Mouse (Mus musculus): Measurements from ENCODE around the gene A2ml1. TPM values are rescaled to one million over a fixed set of nuclear protein-coding genes. Genes with fewer than 3 reads are reported as not detected.

Gene A2ml1
- polyA plus RNA-seq, 1 experiment from 2014 or later: 0.03 TPM

DNA sequence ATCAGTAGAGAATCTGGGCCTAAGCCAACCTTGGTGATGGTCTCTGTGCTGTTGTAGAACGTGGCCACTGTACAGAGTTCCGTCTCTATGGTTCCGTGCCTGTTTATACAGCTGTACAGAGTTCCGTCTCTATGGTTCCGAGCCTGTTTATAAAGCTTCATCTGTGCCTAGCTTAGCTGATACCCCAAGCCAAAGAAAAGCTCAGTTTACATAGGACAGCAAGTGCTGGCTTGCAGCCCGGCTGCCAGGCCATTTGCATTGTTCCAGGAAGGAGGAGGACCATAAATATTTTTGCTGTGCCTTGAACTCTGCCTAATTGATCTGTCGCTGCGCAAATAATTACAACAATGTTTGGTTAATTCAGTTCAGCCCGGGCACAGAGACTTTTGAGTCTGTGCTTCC lies 15.7 kb upstream of the A2ml1 start:
- Histone ChIP-seq H3K9me3 (replicated peaks) (no peaks in the 10 kb centered on the region), H3K4me3 (peak overlapping the region; percentile 26; the same call in 1 of the 2 replicates), H3K36me3 (no peaks in the 10 kb centered on the region), H3K27ac (peak overlapping the region; percentile 79), H3K4me1 (peaks cover 6% of the 10 kb centered on the region), H3K27me3 (ENCODE audit: low read depth, poor library complexity, severe bottlenecking) (no peaks in the 10 kb centered on the region)
- peak; percentile 47 for DNase-seq (ENCODE audit: low spot score)
- 42% methylated on average over 9 of the region's 9 CpGs for WGBS

DNA sequence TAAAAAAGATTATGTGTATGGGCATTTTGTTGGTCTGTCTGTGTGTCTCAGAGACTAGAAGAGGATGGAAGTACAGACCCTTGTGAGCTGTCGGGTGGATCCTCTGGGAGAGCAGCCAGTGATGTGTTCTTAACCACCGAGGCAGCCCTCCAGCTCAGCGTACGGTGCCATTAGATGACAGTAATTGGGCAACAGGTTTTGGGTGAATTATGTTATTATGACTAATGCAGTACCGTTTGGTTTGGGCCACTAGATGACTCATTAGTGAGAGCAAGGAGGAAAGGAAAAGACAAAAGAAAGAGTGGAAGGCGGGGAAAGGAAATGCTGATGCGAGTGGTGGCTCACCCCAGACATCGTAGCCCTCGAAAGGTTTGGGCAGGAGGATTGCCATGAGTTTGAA lies 13.2 kb upstream of the A2ml1 start:
- WGBS: 84% methylated on average over 9 of the region's 9 CpGs
- H3K27ac ChIP-seq: no peak overlapping the region
- DNase-seq (ENCODE audit: low spot score): no peak
- H3K36me3 ChIP-seq: no peaks in the 10 kb centered on the region
- no peaks in the 10 kb centered on the region for H3K27me3 ChIP-seq (ENCODE audit: low read depth, poor library complexity, severe bottlenecking)
- peaks cover 6% of the 10 kb centered on the region for H3K4me1 ChIP-seq
- H3K4me3 ChIP-seq: no peak overlapping the region
- no peaks in the 10 kb centered on the region for H3K9me3 ChIP-seq (replicated peaks)

DNA sequence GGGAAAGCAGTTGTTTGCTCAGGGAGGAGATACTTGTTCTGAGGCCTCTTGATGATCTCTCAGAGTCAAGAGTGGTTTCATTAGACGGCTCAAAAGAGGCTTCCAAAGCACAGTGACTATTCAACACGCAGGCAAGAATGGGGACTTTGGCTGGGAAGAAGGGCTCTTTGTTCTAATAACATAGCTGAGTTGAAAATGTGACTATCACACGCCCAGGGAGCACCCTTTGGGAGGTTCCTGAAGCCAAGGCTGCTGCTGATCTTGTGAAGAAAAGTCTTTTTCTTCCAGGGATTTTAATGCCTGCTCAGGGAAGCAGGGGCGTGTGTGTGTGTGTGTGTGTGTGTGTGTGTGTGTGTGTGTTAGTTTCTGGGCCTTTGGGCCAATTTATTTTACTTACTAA lies 8.0 kb upstream of the A2ml1 start:
- Histone ChIP-seq H3K36me3 (no peaks in the 10 kb centered on the region), H3K4me3 (no peak overlapping the region), H3K27ac (no peak overlapping the region), H3K9me3 (replicated peaks) (no peaks in the 10 kb centered on the region), H3K4me1 (peaks cover 5% of the 10 kb centered on the region; the same call in 1 of the 2 replicates), H3K27me3 (ENCODE audit: low read depth, poor library complexity, severe bottlenecking) (no peaks in the 10 kb centered on the region)
- WGBS: 71% methylated on average over 4 of the region's 4 CpGs
- no peak for DNase-seq (ENCODE audit: low spot score)

DNA sequence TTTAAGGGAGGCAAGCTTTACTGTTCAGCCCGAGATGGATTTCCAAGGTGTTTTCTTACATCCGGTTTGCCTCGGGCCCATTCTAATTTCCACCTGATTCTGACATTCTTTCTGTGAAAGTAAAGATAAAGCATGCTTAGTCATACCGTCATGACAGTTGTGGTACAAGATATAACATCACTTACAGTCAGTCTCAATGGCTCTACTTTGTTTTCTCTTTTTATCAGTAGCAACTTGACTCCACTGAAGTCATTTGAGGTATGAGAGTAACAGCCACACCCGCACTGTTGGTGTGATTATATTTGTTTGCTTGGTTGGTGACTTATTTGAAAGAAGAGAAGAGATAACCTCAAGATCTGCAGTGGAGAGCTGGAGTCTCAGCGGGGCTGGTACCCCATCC lies 6.2 kb upstream of the A2ml1 start:
- H3K36me3 ChIP-seq: no peaks in the 10 kb centered on the region
- H3K4me3 ChIP-seq: no peak overlapping the region
- no peak overlapping the region for H3K27ac ChIP-seq
- DNase-seq (ENCODE audit: low spot score): no peak
- H3K4me1 ChIP-seq: peaks cover 5% of the 10 kb centered on the region; the same call in 1 of the 2 replicates
- WGBS: 82% methylated on average over 6 of the region's 6 CpGs
- no peaks in the 10 kb centered on the region for H3K27me3 ChIP-seq (ENCODE audit: low read depth, poor library complexity, severe bottlenecking)
- no peaks in the 10 kb centered on the region for H3K9me3 ChIP-seq (replicated peaks)

DNA sequence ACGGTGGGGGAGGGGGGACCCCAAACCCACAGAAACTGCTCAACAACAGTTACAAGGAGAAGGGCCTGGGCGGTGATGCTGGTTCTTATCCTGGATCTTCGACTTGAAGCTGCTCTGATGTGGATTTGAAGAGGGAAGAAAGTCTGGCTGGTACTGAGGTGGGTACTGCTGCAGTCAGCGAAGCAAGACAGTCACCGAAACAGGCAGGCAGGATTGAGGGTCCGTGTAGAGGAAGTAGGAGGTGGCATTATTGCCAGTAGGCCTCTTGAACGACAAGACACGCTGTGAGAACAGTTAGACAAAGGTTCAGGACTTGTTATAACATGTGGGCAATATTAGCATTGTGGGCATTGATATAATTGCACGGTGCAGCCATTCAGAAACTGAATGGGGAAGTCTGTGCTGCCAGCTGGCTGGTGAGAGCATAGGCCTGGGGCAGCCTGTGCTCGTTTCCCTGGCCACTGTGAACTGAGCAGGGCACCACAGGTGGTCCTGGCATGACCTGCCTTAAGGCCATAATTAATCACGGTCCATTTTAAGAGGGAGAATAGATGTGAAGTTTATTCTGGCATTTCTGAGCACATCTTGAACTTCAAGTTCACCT lies 4.3 kb upstream of the A2ml1 start:
- H3K36me3 ChIP-seq: no peaks in the 10 kb centered on the region
- H3K9me3 ChIP-seq (replicated peaks): no peaks in the 10 kb centered on the region
- WGBS: 84% methylated on average over 11 of the region's 11 CpGs
- no peak overlapping the region for H3K4me3 ChIP-seq
- no peak for DNase-seq (ENCODE audit: low spot score)
- H3K27ac ChIP-seq: no peak overlapping the region
- no peaks in the 10 kb centered on the region for H3K27me3 ChIP-seq (ENCODE audit: low read depth, poor library complexity, severe bottlenecking)
- peaks cover 7% of the 10 kb centered on the region; the same call in 1 of the 2 replicates for H3K4me1 ChIP-seq

DNA sequence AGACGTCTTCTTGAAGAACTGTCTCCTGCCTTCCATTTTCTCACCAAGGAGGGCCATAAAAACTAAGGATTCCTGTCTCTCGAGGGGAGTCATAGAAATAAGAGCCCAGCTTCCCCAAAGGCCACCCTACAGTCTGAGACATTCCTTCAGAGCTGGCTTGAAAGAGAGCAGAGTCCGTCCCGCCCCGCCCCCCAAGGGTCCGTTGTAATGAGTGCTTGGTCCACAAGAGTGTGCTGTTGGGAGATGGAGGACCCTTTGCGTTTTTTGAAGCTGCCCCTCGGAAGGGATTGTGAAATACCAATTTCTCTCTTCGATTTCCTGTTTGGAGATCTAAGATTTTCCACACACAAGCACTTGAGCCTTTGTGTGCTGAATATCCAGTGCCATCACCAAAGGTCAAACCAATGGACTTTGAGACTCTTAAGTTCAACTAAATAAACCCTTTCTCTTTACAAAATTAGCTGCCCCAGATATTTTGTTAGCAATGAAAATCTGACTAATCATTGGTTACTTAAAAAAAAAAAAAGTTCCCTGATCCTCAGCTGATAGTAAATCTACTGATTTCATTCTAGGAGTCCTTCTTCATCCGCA lies 2.8 kb upstream of the A2ml1 start:
- H3K4me1 ChIP-seq: peaks cover 7% of the 10 kb centered on the region; the same call in 1 of the 2 replicates
- H3K4me3 ChIP-seq: no peak overlapping the region
- H3K27ac ChIP-seq: no peak overlapping the region
- H3K27me3 ChIP-seq (ENCODE audit: low read depth, poor library complexity, severe bottlenecking): no peaks in the 10 kb centered on the region
- WGBS: 31% methylated on average over 10 of the region's 10 CpGs
- peak; percentile 69 for DNase-seq (ENCODE audit: low spot score)
- no peaks in the 10 kb centered on the region for H3K36me3 ChIP-seq
- H3K9me3 ChIP-seq (replicated peaks): no peaks in the 10 kb centered on the region

DNA sequence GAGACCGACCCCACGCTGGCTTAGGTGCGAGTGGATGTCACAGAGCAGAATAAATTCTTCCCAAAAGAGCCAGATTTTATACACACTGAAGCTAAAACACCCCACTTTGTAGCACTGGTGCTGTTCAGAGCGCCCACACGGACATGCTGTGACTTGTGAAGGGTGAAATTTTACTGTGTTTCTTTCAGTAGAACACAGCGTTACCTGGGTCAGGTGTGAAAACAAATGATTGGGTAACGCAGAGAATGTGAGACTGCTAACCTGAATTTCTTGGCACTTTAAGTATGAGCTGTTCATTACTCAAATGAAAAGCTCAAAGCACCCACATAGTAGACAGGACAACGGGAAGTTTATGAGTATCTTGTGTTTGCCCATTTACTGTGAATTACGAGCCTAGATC lies 4.1 kb downstream of the A2ml1 start:
- Histone ChIP-seq H3K9me3 (replicated peaks) (no peaks in the 10 kb centered on the region), H3K4me1 (0 out of 2 replicates have a peak, but pooled peaks cover 3% of the 10 kb centered on the region), H3K36me3 (no peaks in the 10 kb centered on the region), H3K27ac (no peak overlapping the region), H3K4me3 (no peak overlapping the region), H3K27me3 (ENCODE audit: low read depth, poor library complexity, severe bottlenecking) (no peaks in the 10 kb centered on the region)
- no peak for DNase-seq (ENCODE audit: low spot score)
- WGBS: 79% methylated on average over 9 of the region's 9 CpGs

DNA sequence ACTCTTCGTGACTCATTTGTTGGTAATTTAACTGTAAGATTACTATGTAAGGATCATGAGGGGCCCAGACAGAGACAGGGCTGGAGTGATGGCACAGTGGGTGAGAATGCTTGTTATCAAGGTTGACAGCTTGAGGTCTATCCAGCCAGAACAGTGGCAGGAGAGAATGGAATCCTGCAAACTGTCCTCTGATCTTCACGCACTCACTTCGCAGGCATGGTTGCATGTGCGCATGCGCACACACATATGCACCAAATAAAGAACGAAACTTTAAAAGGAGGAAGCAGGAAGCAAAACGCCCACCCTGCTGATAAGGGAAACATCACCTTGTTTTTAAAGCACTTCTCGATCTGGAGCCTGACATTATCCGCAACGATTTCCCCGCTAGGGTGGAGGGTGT lies 14.8 kb downstream of the A2ml1 start:
- H3K9me3 ChIP-seq (replicated peaks): no peaks in the 10 kb centered on the region
- H3K4me1 ChIP-seq: no peaks in the 10 kb centered on the region
- 91% methylated on average over 11 of the region's 11 CpGs for WGBS
- no peak overlapping the region for H3K27ac ChIP-seq
- no peak overlapping the region for H3K4me3 ChIP-seq
- DNase-seq (ENCODE audit: low spot score): no peak
- H3K27me3 ChIP-seq (ENCODE audit: low read depth, poor library complexity, severe bottlenecking): no peaks in the 10 kb centered on the region
- no peaks in the 10 kb centered on the region for H3K36me3 ChIP-seq

DNA sequence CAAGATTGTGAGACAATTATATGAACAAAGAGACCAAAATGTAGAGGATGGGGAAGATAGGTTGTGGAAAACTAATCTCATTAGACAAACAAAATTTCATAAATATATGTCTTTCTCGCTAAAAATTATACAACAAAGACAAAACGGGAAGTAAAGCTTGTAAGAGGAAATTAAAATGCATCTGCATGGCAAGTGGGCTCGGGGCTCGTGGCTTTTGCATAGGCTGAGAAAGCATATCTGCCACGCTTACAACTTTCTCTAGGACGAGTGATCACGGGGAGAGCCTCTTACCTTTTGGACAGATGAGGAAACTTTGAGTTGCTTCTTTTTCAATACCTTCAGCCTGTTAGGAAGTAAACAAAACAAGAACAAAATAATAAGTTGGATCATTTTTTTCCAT lies 27.4 kb downstream of the A2ml1 start:
- Histone ChIP-seq H3K27me3 (ENCODE audit: low read depth, poor library complexity, severe bottlenecking) (no peaks in the 10 kb centered on the region), H3K4me3 (no peak overlapping the region), H3K36me3 (no peaks in the 10 kb centered on the region), H3K4me1 (no peaks in the 10 kb centered on the region), H3K27ac (no peak overlapping the region), H3K9me3 (replicated peaks) (no peaks in the 10 kb centered on the region)
- no peak for DNase-seq (ENCODE audit: low spot score)
- WGBS: 91% methylated on average over 7 of the region's 7 CpGs

DNA sequence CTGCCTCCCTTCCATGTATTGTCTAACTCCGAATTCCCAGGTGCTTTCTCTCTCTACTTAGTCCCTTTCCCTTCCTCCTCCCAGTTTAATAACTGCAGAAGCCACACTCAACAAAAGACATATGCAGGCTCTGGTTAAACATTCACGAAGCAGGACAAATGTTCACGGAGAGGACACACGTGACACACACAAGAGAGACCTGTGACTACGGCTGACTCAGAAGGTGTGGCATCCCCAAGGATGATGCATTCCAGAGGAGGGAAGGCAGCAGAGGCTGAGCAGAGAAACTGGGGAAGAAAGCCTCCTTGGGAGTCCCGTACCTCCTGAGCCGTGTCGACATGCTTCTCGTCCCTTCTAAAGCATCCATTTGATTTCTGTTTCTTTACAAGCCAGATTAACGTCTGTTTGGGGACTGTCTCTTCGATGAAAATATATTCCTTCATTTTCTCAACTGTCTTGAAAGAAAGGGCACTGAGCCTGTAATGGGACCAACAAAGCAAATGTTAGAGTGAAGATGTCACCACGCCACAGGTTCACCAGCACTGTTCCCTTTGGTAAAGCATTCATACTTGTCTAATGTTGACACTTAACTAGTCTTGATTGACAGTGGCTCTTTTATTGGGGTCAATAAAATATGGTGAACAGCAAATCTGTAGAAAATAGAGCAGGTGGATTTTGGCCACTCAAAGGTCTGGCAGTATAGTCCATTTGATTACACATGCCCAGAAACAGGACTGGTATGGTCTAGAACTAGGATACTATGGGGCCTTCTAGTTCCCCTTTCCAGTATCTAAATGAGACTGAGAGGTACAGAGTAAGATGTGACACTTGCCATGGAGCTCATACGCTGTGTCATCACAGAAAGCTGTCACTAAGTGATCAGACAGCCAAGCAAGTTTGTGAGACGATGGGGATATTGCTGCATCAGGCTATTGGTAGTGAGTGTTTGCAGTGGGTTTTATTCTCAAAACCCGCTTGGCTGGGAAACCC lies 31.6 kb downstream of the A2ml1 start:
- Histone ChIP-seq H3K9me3 (replicated peaks) (no peaks in the 10 kb centered on the region), H3K36me3 (no peaks in the 10 kb centered on the region), H3K4me1 (no peaks in the 10 kb centered on the region), H3K27ac (no peak overlapping the region), H3K27me3 (ENCODE audit: low read depth, poor library complexity, severe bottlenecking) (no peaks in the 10 kb centered on the region), H3K4me3 (no peak overlapping the region)
- DNase-seq (ENCODE audit: low spot score): no peak
- WGBS: 85% methylated on average over 15 of the region's 15 CpGs

DNA sequence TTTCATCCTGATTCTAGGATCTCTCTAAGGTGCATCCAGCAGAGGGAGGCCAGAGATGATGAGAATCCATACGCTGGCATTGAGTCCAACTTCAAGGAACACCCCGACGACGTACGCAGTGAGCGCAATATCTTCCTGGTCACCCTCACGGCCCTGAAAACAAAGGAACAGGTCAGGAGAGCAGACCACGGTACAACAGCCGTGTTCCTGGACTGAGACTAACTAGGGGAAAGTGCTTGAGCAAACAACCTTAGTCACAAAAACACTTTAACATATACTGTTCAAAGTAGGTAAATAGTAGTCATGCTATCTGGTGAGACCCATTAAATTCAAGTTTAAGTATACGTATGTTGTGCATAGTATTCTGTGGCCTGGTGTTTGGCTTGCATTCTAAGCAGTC lies 32.9 kb downstream of the A2ml1 start:
- no peak overlapping the region for H3K27ac ChIP-seq
- 94% methylated on average over 10 of the region's 10 CpGs for WGBS
- no peaks in the 10 kb centered on the region for H3K9me3 ChIP-seq (replicated peaks)
- no peak for DNase-seq (ENCODE audit: low spot score)
- H3K36me3 ChIP-seq: no peaks in the 10 kb centered on the region
- no peaks in the 10 kb centered on the region for H3K4me1 ChIP-seq
- no peak overlapping the region for H3K4me3 ChIP-seq
- no peaks in the 10 kb centered on the region for H3K27me3 ChIP-seq (ENCODE audit: low read depth, poor library complexity, severe bottlenecking)

DNA sequence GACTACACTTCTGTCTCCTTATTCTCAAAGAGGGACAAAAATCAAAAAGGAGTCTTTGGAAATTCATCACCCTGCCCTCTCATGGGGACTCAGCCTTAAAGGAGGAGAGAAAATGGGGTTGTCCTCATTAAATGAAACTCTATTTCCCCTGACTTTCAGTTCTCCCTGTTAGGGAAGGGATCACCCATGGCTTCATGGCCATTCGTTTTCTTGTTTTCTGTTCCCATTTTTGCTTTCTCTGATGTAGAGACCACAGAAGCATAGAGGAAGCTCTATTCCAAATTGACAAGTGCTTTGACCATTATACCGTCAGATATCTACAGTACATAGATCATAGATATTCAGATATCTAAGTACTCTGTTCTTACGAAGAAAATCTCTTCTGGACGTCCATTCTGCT lies 36.0 kb downstream of the A2ml1 start:
- no peak for DNase-seq (ENCODE audit: low spot score)
- H3K36me3 ChIP-seq: no peaks in the 10 kb centered on the region
- no peak overlapping the region for H3K27ac ChIP-seq
- WGBS: 87% methylated on average over 4 of the region's 4 CpGs
- H3K4me1 ChIP-seq: no peaks in the 10 kb centered on the region
- no peaks in the 10 kb centered on the region for H3K27me3 ChIP-seq (ENCODE audit: low read depth, poor library complexity, severe bottlenecking)
- H3K4me3 ChIP-seq: no peak overlapping the region
- H3K9me3 ChIP-seq (replicated peaks): no peaks in the 10 kb centered on the region

DNA sequence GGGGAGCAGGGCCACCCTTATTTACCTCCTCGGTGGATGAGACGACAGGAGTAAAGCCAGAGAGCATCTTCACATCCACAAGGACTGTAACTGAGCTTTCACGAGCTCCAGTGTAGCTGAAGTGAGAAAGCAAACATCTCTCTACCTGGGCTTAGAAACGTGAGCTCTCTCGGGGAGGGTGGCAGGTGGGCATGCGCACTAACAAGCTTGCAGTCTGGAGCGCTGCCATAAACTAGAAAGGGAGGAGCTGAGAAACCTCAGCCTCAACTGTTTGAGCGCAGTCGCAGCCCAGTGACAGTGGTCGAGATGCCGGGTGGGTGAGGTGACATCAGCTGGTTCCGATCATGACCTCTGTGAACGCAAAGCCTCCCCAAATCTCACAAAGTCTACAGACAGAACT lies 38.2 kb downstream of the A2ml1 start:
- Histone ChIP-seq H3K36me3 (no peaks in the 10 kb centered on the region), H3K4me1 (no peaks in the 10 kb centered on the region), H3K27ac (no peak overlapping the region), H3K4me3 (no peak overlapping the region), H3K27me3 (ENCODE audit: low read depth, poor library complexity, severe bottlenecking) (no peaks in the 10 kb centered on the region), H3K9me3 (replicated peaks) (no peaks in the 10 kb centered on the region)
- WGBS: 75% methylated on average over 13 of the region's 13 CpGs
- no peak for DNase-seq (ENCODE audit: low spot score)
